Mouse (Mus musculus) MEL (cell line): Measurements from ENCODE around the gene Iqck. TPM values are rescaled to one million over a fixed set of nuclear protein-coding genes. Genes with fewer than 3 reads are reported as not detected.

Experiments used
- DNase-seq: peaks from one replicate; pipeline ENCODE4 v3.0.0; 2011; ENCODE audit warnings: low read depth, low spot score
- H3K27ac ChIP-seq: 2 replicates; pipeline ENCODE4 v1.5.1; 2012; ENCODE audit warnings: low read depth, mild to moderate bottlenecking, control low read depth, low read length, moderate library complexity; ENCODE audit not compliant: control insufficient read depth
- H3K27me3 ChIP-seq, 2 experiments: fragments of 150-350 bp in 1 of 2; sonication (generic) in 1 of 2; 2 replicates each; pipeline ENCODE4 v1.6.1; 2012; ENCODE audit warnings: low read length in 2 of 2, mild to moderate bottlenecking in 2 of 2, improper control_type of control experiment in 1 of 2, moderate library complexity in 1 of 2; ENCODE audit not compliant: insufficient read depth in 2 of 2, control insufficient read depth in 1 of 2
- H3K36me3 ChIP-seq, 2 experiments: 2 replicates each; pipeline ENCODE4 v1.6.1; 2012 to 2014; ENCODE audit warnings: low read length in 2 of 2, improper control_type of control experiment in 1 of 2, inconsistent platforms in 1 of 2, mild to moderate bottlenecking in 1 of 2; ENCODE audit not compliant: insufficient read depth in 2 of 2, control insufficient read depth in 1 of 2
- H3K4me1 ChIP-seq, 2 experiments: fragments of 150-350 bp in 1 of 2; sonication (generic) in 1 of 2; 2 replicates each; pipeline ENCODE4 v1.6.1; 2012; ENCODE audit warnings: low read length in 2 of 2, improper control_type of control experiment in 1 of 2, mild to moderate bottlenecking in 1 of 2; ENCODE audit not compliant: insufficient read depth in 2 of 2, control insufficient read depth in 1 of 2
- H3K4me3 ChIP-seq, 2 experiments: fragments of 150-350 bp in 1 of 2; sonication (generic) in 1 of 2; 2 replicates each; pipeline ENCODE4 v1.5.1; 2012; ENCODE audit warnings: low read depth in 2 of 2, low read length in 2 of 2, mild to moderate bottlenecking in 2 of 2, moderate library complexity in 2 of 2, control low read depth in 1 of 2, improper control_type of control experiment in 1 of 2; ENCODE audit not compliant: control insufficient read depth in 1 of 2, insufficient read depth in 1 of 2
- H3K79me2 ChIP-seq: 2 replicates; pipeline ENCODE4 v1.6.1; 2012; ENCODE audit warnings: mild to moderate bottlenecking, low read length, moderate library complexity; ENCODE audit not compliant: control insufficient read depth, poor library complexity, insufficient read depth
- H3K9ac ChIP-seq: 2 replicates; pipeline ENCODE4 v1.6.1; 2012; ENCODE audit warnings: low read depth, mild to moderate bottlenecking, control low read depth, low read length, moderate library complexity; ENCODE audit not compliant: control insufficient read depth, poor library complexity, severe bottlenecking
- H3K9me3 ChIP-seq: fragments of 150-350 bp; sonication (generic); replicated peaks from 2 replicates; pipeline ENCODE4 v1.6.1; 2012; ENCODE audit warnings: mild to moderate bottlenecking, low read length, improper control_type of control experiment, moderate library complexity; ENCODE audit not compliant: insufficient read depth
- CHD1 ChIP-seq: IDR thresholded peaks from 2 replicates; pipeline ENCODE4 v1.6.1; 2012; ENCODE audit warnings: low read depth, mild to moderate bottlenecking, inconsistent platforms, low read length, improper control_type of control experiment
- E2F4 ChIP-seq: IDR thresholded peaks from 2 replicates; pipeline ENCODE4 v1.6.1; 2011; ENCODE audit warnings: low read depth, low read length, improper control_type of control experiment, borderline replicate concordance
- ELF1 ChIP-seq: IDR thresholded peaks from 2 replicates; pipeline ENCODE4 v1.6.1; 2014; ENCODE audit warnings: low read depth, mild to moderate bottlenecking, inconsistent platforms, low read length, improper control_type of control experiment, moderate library complexity
- EP300 ChIP-seq, 2 experiments: IDR thresholded peaks; 2 replicates each; pipeline ENCODE4 v1.6.1; 2011; ENCODE audit warnings: improper control_type of control experiment in 2 of 2, low read length in 2 of 2, low read depth in 1 of 2, mild to moderate bottlenecking in 1 of 2
- ETS1 ChIP-seq: IDR thresholded peaks from 2 replicates; pipeline ENCODE4 v1.6.1; 2012; ENCODE audit warnings: low read depth, mild to moderate bottlenecking, inconsistent platforms, low read length, improper control_type of control experiment, moderate library complexity
- GABPA ChIP-seq: IDR thresholded peaks from 2 replicates; pipeline ENCODE4 v1.6.1; 2012; ENCODE audit warnings: low read depth, mild to moderate bottlenecking, inconsistent platforms, low read length, improper control_type of control experiment, moderate library complexity
- GATA1 ChIP-seq: IDR thresholded peaks from 2 replicates; pipeline ENCODE4 v1.6.1; 2011; ENCODE audit warnings: low read depth, low read length, improper control_type of control experiment
- JUND ChIP-seq: IDR thresholded peaks from 2 replicates; pipeline ENCODE4 v1.6.1; 2011; ENCODE audit warnings: low read depth, mild to moderate bottlenecking, improper control_type of control experiment, low read length
- MAFK ChIP-seq: IDR thresholded peaks from 2 replicates; pipeline ENCODE4 v1.6.1; 2011; ENCODE audit warnings: low read depth, mild to moderate bottlenecking, low read length, improper control_type of control experiment, borderline replicate concordance
- MAX ChIP-seq: IDR thresholded peaks from 2 replicates; pipeline ENCODE4 v1.6.1; 2011; ENCODE audit warnings: low read length, improper control_type of control experiment
- MEF2A ChIP-seq: IDR thresholded peaks from 2 replicates; pipeline ENCODE4 v1.6.1; 2014; ENCODE audit warnings: low read depth, mild to moderate bottlenecking, inconsistent platforms, low read length, improper control_type of control experiment; ENCODE audit not compliant: poor library complexity, insufficient replicate concordance, severe bottlenecking; ENCODE audit errors: extremely low read depth
- NRF1 ChIP-seq: IDR thresholded peaks from 2 replicates; pipeline ENCODE4 v1.6.1; 2014; ENCODE audit warnings: low read depth, mild to moderate bottlenecking, inconsistent platforms, low read length, improper control_type of control experiment, moderate library complexity; ENCODE audit not compliant: poor library complexity, insufficient read depth, severe bottlenecking
- POLR2A ChIP-seq, 2 experiments: IDR thresholded peaks; 2 replicates each; pipeline ENCODE4 v1.6.1; 2011 to 2012; ENCODE audit warnings: low read length in 2 of 2, mild to moderate bottlenecking in 2 of 2, control low read depth in 1 of 2, improper control_type of control experiment in 1 of 2, low read depth in 1 of 2, moderate library complexity in 1 of 2; ENCODE audit not compliant: control insufficient read depth in 1 of 2, insufficient read depth in 1 of 2, poor library complexity in 1 of 2
- POLR2AphosphoS5 ChIP-seq: IDR thresholded peaks from 2 replicates; pipeline ENCODE4 v1.6.1; 2012; ENCODE audit warnings: low read depth, borderline replicate concordance, mild to moderate bottlenecking, inconsistent platforms, low read length, moderate library complexity, mixed read lengths
- RAD21 ChIP-seq: IDR thresholded peaks from 2 replicates; pipeline ENCODE4 v1.6.1; 2011; ENCODE audit warnings: mild to moderate bottlenecking, low read depth, low read length, improper control_type of control experiment
- SIN3A ChIP-seq: IDR thresholded peaks from 2 replicates; pipeline ENCODE4 v1.6.1; 2012; ENCODE audit warnings: low read length, improper control_type of control experiment, inconsistent platforms
- SMC3 ChIP-seq: IDR thresholded peaks from 2 replicates; pipeline ENCODE4 v1.6.1; 2011; ENCODE audit warnings: low read depth, low read length, improper control_type of control experiment
- TAL1 ChIP-seq: IDR thresholded peaks from 2 replicates; pipeline ENCODE4 v1.6.1; 2012; ENCODE audit warnings: mild to moderate bottlenecking, inconsistent platforms, low read length, moderate library complexity, mixed read lengths
- TCF12 ChIP-seq: IDR thresholded peaks from 2 replicates; pipeline ENCODE4 v1.6.1; 2014; ENCODE audit warnings: low read depth, mild to moderate bottlenecking, inconsistent platforms, low read length, improper control_type of control experiment, moderate library complexity
- UBTF ChIP-seq: IDR thresholded peaks from 2 replicates; pipeline ENCODE4 v1.6.1; 2012; ENCODE audit warnings: low read depth, mild to moderate bottlenecking, inconsistent platforms, low read length, improper control_type of control experiment, moderate library complexity, borderline replicate concordance; ENCODE audit not compliant: insufficient read depth
- USF1 ChIP-seq: IDR thresholded peaks from 2 replicates; pipeline ENCODE4 v1.6.1; 2014; ENCODE audit warnings: low read depth, mild to moderate bottlenecking, inconsistent platforms, low read length, improper control_type of control experiment, moderate library complexity
- USF2 ChIP-seq, 2 experiments: IDR thresholded peaks; 2 replicates each; pipeline ENCODE4 v1.6.1; 2011 to 2012; ENCODE audit warnings: improper control_type of control experiment in 2 of 2, low read length in 2 of 2, borderline replicate concordance in 1 of 2, inconsistent platforms in 1 of 2, low read depth in 1 of 2, mild to moderate bottlenecking in 1 of 2; ENCODE audit not compliant: insufficient read depth in 1 of 2
- ZC3H11A ChIP-seq: IDR thresholded peaks from 2 replicates; pipeline ENCODE4 v1.6.1; 2012; ENCODE audit warnings: low read depth, mild to moderate bottlenecking, inconsistent platforms, low read length, improper control_type of control experiment
- polyA plus RNA-seq, 2 experiments: library from polyadenylated mRNA; stranded (reverse) in 1 of 2; unstranded in 1 of 2; fragments of >175 nt in 1 of 2; fragments of >200 nt in 1 of 2; gene quantifications; 2 replicates each; pipeline versions ENCODE4 v1.2.1 to v1.2.4; 2012; ENCODE audit warnings: low replicate concordance in 2 of 2, low read depth in 1 of 2; ENCODE audit not compliant: insufficient read length in 2 of 2, insufficient read depth in 1 of 2, missing spikeins in 1 of 2
- total RNA-seq: library from RNA; depleted of rRNA; stranded (reverse); fragments of 300-350 nt; gene quantifications from 2 replicates; pipeline ENCODE4 v1.2.3, GENCODE M21; 2012

Iqck gene
- total and polyA plus RNA-seq, 3 experiments: 0.39 to 0.40 TPM; not detected in 1

GRCm38 (mm10) chr7:118999857-119000256, 144.3 kb downstream of the Iqck start:
- no peak overlapping the region for H3K9ac ChIP-seq
- no peak overlapping the region for H3K27ac ChIP-seq
- DNase-seq: no peak
- H3K4me1 ChIP-seq: no peaks in the 10 kb centered on the region
- TF ChIP-seq TCF12 (no peak), SIN3A (no peak), ELF1 (no peak), SMC3 (no peak), CHD1 (no peak), POLR2A (IDR thresholded peaks at IDR 0.05; ENCODE audit: control insufficient read depth in 1 of 2, insufficient read depth in 1 of 2, low read depth in 1 of 2, low read length in 2 of 2, poor library complexity in 1 of 2) (no peak), TAL1 (no peak), ZC3H11A (no peak), E2F4 (no peak), GABPA (no peak), JUND (no peak), EP300 (IDR thresholded peaks at IDR 0.05; ENCODE audit: low read depth in 1 of 2, low read length in 2 of 2) (no peak), ETS1 (no peak), NRF1 (no peak), GATA1 (no peak), USF2 (IDR thresholded peaks at IDR 0.05; ENCODE audit: borderline replicate concordance in 1 of 2, insufficient read depth in 1 of 2, low read depth in 1 of 2, low read length in 2 of 2) (no peak), USF1 (no peak), UBTF (no peak), MAX (no peak)
- no peaks in the 10 kb centered on the region for H3K9me3 ChIP-seq
- no peak overlapping the region for H3K4me3 ChIP-seq
- no peaks in the 10 kb centered on the region for H3K79me2 ChIP-seq
- H3K36me3 ChIP-seq: no peaks in the 10 kb centered on the region
- H3K27me3 ChIP-seq: no peaks in the 10 kb centered on the region; a peak in 1 of 4 replicates

DNA sequence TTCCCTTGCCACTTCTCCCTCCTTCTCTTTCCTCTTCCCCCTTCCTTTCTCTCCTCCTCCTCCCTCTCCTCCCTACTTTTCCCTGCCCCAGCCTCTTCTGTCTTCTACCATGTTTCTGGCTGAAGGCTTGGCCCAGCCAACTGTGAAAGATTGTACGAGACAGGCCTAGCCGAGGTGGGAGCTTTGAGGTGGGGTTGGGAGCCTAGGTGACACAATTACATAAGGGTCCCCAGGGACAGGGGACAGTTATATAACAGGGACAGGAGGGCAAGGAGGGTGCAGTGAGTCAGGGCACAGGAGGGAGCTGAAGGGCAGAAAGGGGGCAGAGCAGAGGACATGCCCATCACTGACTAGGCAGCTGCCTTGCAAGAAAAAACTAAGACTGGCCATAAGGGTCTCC, 146.4 kb downstream of the Iqck start:
- H3K36me3 ChIP-seq: no peaks in the 10 kb centered on the region
- DNase-seq: no peak
- no peaks in the 10 kb centered on the region for H3K4me1 ChIP-seq
- TF ChIP-seq ZC3H11A (no peak), RAD21 (no peak), CHD1 (no peak), POLR2AphosphoS5 (no peak), EP300 (IDR thresholded peaks at IDR 0.05; ENCODE audit: low read depth in 1 of 2, low read length in 2 of 2) (no peak), USF1 (no peak), E2F4 (no peak), MEF2A (no peak), MAFK (no peak), GABPA (no peak)
- H3K27ac ChIP-seq: no peak overlapping the region
- no peaks in the 10 kb centered on the region for H3K9me3 ChIP-seq
- H3K79me2 ChIP-seq: no peaks in the 10 kb centered on the region
- H3K9ac ChIP-seq: no peak overlapping the region
- H3K4me3 ChIP-seq: no peak overlapping the region
- H3K27me3 ChIP-seq: no peaks in the 10 kb centered on the region; a peak in 1 of 4 replicates
